In genomic region chr4:136312616-136313015, GRCm38 (mm10) we compare ENCODE assay signal across 9 mouse cellular contexts. TPM values are rescaled to one million over a fixed set of nuclear protein-coding genes. Genes with fewer than 3 reads are reported as not detected.
DNase-seq lines count a peak whose midpoint lies in the region; ATAC-seq lines count a peak whose summit lies in the region.
"Had no signal": no experiment of that assay in that cellular context is flagged by ENCODE, and none has a peak within 500 bp of the region (broad histone marks: within the 10 kb centered on the region; RNA-seq: fewer than 3 reads in every experiment).

No protein-coding gene starts in this region.

- H3K27ac ChIP-seq in liver, embryonic 11.5 days (ENCODE audit: low read depth, low read length): peak overlapping the region; percentile 48
- H3K27ac ChIP-seq in embryonic facial prominence, embryonic 13.5 days: no peak overlapping the region
- H3K27ac ChIP-seq in intestine, embryonic 14.5 days (ENCODE audit: low read depth): no peak overlapping the region
- no peak overlapping the region for H3K27ac ChIP-seq in neural tube, embryonic 12.5 days

- H3K9ac ChIP-seq in liver, embryonic 11.5 days (ENCODE audit: low read depth, low read length): peak overlapping the region; percentile 50
- peak overlapping the region; percentile 100 for H3K9ac ChIP-seq in embryonic facial prominence, embryonic 13.5 days
- peak overlapping the region; percentile 100 for H3K9ac ChIP-seq in intestine, embryonic 14.5 days (ENCODE audit: low read length)
- H3K9ac ChIP-seq in neural tube, embryonic 12.5 days: 0 out of 2 replicates have a peak overlapping the region, but pooled peaks have one; percentile 38

- peak overlapping the region; percentile 99 for H3K4me2 ChIP-seq in liver, embryonic 11.5 days
- peak overlapping the region; percentile 65 for H3K4me2 ChIP-seq in embryonic facial prominence, embryonic 13.5 days
- H3K4me2 ChIP-seq in intestine, embryonic 14.5 days (ENCODE audit: low read length): peak overlapping the region; percentile 80
- peak overlapping the region; percentile 73 for H3K4me2 ChIP-seq in neural tube, embryonic 12.5 days (replicated peaks)

- no peaks in the 10 kb centered on the region for H3K9me3 ChIP-seq in liver, embryonic 11.5 days (ENCODE audit: control insufficient read depth, low read length)
- H3K9me3 ChIP-seq in embryonic facial prominence, embryonic 13.5 days: no peaks in the 10 kb centered on the region
- H3K9me3 ChIP-seq in intestine, embryonic 14.5 days (ENCODE audit: control insufficient read depth, low read length): no peaks in the 10 kb centered on the region
- H3K9me3 ChIP-seq in neural tube, embryonic 12.5 days: no peaks in the 10 kb centered on the region

- DNase-seq in liver, embryonic 11.5 days (ENCODE audit: low spot score): no peak
- no peak for DNase-seq in liver
- no peak for DNase-seq in intestine, embryonic 14.5 days (ENCODE audit: low spot score)
- no peak for DNase-seq in cerebellum, postnatal 14 days
- DNase-seq in urinary bladder, postnatal 25 days (ENCODE audit: low spot score): no peak
- DNase-seq: layer of hippocampus, adult 9-11 months had no signal

- H3K4me1 ChIP-seq in liver, embryonic 11.5 days (replicated peaks; ENCODE audit: control insufficient read depth, insufficient read depth, low read length): peaks cover 21% of the 10 kb centered on the region
- peaks cover 34% of the 10 kb centered on the region for H3K4me1 ChIP-seq in embryonic facial prominence, embryonic 13.5 days
- peaks cover 35% of the 10 kb centered on the region for H3K4me1 ChIP-seq in intestine, embryonic 14.5 days (replicated peaks; ENCODE audit: control insufficient read depth, insufficient read depth, low read length)
- H3K4me1 ChIP-seq in neural tube, embryonic 12.5 days: peaks cover 26% of the 10 kb centered on the region

- no peaks in the 10 kb centered on the region for H3K27me3 ChIP-seq in liver, embryonic 11.5 days (replicated peaks; ENCODE audit: control insufficient read depth, insufficient read depth, low read length)
- no peaks in the 10 kb centered on the region for H3K27me3 ChIP-seq in embryonic facial prominence, embryonic 13.5 days
- no peaks in the 10 kb centered on the region for H3K27me3 ChIP-seq in intestine, embryonic 14.5 days (replicated peaks; ENCODE audit: control insufficient read depth, insufficient read depth, low read length)
- H3K27me3 ChIP-seq in neural tube, embryonic 12.5 days (replicated peaks): no peaks in the 10 kb centered on the region

- WGBS in liver, embryonic 11.5 days: 21% methylated on average over 4 of the region's 4 CpGs
- WGBS in embryonic facial prominence, embryonic 13.5 days: 20% methylated on average over 4 of the region's 4 CpGs
- WGBS in intestine, embryonic 14.5 days: 15% methylated on average over 4 of the region's 4 CpGs
- WGBS in neural tube, embryonic 12.5 days: 36% methylated on average over 4 of the region's 4 CpGs

- no peak for ATAC-seq in liver, embryonic 11.5 days (replicated peaks; ENCODE audit: low FRiP score)
- no peak for ATAC-seq in embryonic facial prominence, embryonic 13.5 days (ENCODE audit: insufficient number of reproducible peaks, insufficient read depth, low FRiP score, low TSS enrichment, low read depth)
- no peak for ATAC-seq in intestine, embryonic 14.5 days (replicated peaks; ENCODE audit: low FRiP score, low TSS enrichment, low read depth)
- ATAC-seq in neural tube, embryonic 12.5 days (ENCODE audit: low FRiP score, low read depth): no peak
- no peak for ATAC-seq in megakaryocyte progenitor cell, adult 5-6 weeks (replicated peaks; ENCODE audit: poor library complexity)

- peak overlapping the region; percentile 98 for H3K4me3 ChIP-seq in liver, embryonic 11.5 days (ENCODE audit: low read depth, low read length)
- H3K4me3 ChIP-seq in embryonic facial prominence, embryonic 13.5 days: peak overlapping the region; percentile 100
- peak overlapping the region; percentile 99 for H3K4me3 ChIP-seq in intestine, embryonic 14.5 days (ENCODE audit: low read depth, low read length)
- peak overlapping the region; percentile 98 for H3K4me3 ChIP-seq in neural tube, embryonic 12.5 days

- H3K36me3 ChIP-seq in liver, embryonic 11.5 days (ENCODE audit: control insufficient read depth, insufficient read depth, low read length): peaks cover 4% of the 10 kb centered on the region; the same call in 1 of the 2 replicates
- peaks cover 11% of the 10 kb centered on the region for H3K36me3 ChIP-seq in embryonic facial prominence, embryonic 13.5 days
- peaks cover 15% of the 10 kb centered on the region for H3K36me3 ChIP-seq in intestine, embryonic 14.5 days (ENCODE audit: control insufficient read depth, insufficient read depth, low read length)
- H3K36me3 ChIP-seq in neural tube, embryonic 12.5 days: peaks cover 3% of the 10 kb centered on the region

RNA-seq across cellular contexts. Expression of gene Hnrnpr, which starts 1.9 kb away (rescaled TPM):
- polyA plus RNA-seq in liver, embryonic 11.5 days (2014; fragmentation: Nextera tagmentation; extraction: Ambion mirVana): 99.3 and 101 TPM in 2 replicates
- 256 and 263 TPM in 2 replicates for polyA plus RNA-seq in embryonic facial prominence, embryonic 13.5 days (2015; fragmentation: Nextera tagmentation; extraction: Ambion mirVana)
- polyA plus RNA-seq in intestine, embryonic 14.5 days (2014; fragmentation: Nextera tagmentation; extraction: Ambion mirVana): 128 and 143 TPM in 2 replicates
- 221 and 229 TPM in 2 replicates for polyA plus RNA-seq in neural tube, embryonic 12.5 days (2016; fragmentation: Nextera tagmentation; extraction: Ambion mirVana)
- 114 and 118 TPM in 2 replicates for total RNA-seq in megakaryocyte progenitor cell, adult 5-6 weeks (2015)
- total RNA-seq in megakaryocyte progenitor cell, adult 5-6 weeks (2017): 179 and 224 TPM in 2 replicates

RNA-seq across cellular contexts. Expression of gene Zfp46, which starts 28.1 kb away (rescaled TPM):
- polyA plus RNA-seq in liver, embryonic 11.5 days (2014; fragmentation: Nextera tagmentation; extraction: Ambion mirVana): 10.5 and 11.9 TPM in 2 replicates
- 25.2 and 30.5 TPM in 2 replicates for polyA plus RNA-seq in embryonic facial prominence, embryonic 13.5 days (2015; fragmentation: Nextera tagmentation; extraction: Ambion mirVana)
- 19.0 and 25.4 TPM in 2 replicates for polyA plus RNA-seq in intestine, embryonic 14.5 days (2014; fragmentation: Nextera tagmentation; extraction: Ambion mirVana)
- 38.3 and 39.7 TPM in 2 replicates for polyA plus RNA-seq in neural tube, embryonic 12.5 days (2016; fragmentation: Nextera tagmentation; extraction: Ambion mirVana)
- total RNA-seq in megakaryocyte progenitor cell, adult 5-6 weeks (2015): 6.7 and 7.7 TPM in 2 replicates
- total RNA-seq in megakaryocyte progenitor cell, adult 5-6 weeks (2017): 7.4 and 7.9 TPM in 2 replicates

Comparison
In these comparisons a context has a peak if more than half of its experiments do, and no peak if none do; other contexts are left out.
1. H3K9ac ChIP-seq: peak in every context shown above with its lines; median percentile 100 in embryonic facial prominence, embryonic 13.5 days; 100 in intestine, embryonic 14.5 days; 50 in liver, embryonic 11.5 days; 38 in neural tube, embryonic 12.5 days.